Mouse (Mus musculus): ENCODE data around the gene Ly86.

Gene Ly86

DNA sequence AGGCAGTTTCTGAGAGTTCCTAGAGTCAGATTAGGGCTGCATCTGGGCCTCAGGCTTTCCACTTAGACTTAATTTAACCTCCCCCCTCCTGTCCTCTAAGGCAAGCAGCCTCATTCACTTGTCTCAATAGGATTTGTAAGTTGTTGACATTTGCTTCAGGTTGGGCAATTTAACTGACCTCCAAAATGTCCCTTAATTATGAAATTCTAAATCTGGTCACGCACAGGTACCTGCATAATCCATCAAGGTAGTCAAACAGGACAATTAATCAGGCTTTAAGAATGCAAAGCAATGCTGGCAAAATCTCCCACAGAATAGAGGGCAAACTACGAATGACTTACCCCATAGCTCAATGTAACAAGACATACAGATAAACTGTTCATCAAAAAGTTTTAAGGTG lies 8.0 kb downstream of the Ly86 start:
- DNase-seq (ENCODE audit: low spot score in 2 of 2) = no peak

DNA sequence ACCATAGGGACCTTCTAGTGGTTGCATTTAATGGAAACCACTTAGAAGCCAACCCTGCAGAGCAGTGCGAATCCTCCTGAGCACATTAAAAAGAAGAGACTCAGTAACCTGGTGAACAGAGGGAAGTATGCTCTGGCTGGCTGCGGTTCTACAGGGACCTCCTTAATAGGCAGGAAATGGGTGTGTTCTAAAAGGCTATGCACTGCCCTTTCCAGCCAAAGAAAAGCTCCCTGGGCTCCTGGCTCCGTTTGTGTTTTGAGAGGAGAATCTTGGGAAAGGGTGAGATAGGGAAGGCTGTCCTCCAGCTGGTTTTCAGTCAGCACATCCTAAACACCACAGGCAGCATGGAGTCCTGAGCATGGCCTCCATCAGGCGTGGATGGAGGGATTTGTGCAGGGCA lies 8.9 kb downstream of the Ly86 start:
- DNase-seq (ENCODE audit: low spot score in 2 of 2) = no peak

DNA sequence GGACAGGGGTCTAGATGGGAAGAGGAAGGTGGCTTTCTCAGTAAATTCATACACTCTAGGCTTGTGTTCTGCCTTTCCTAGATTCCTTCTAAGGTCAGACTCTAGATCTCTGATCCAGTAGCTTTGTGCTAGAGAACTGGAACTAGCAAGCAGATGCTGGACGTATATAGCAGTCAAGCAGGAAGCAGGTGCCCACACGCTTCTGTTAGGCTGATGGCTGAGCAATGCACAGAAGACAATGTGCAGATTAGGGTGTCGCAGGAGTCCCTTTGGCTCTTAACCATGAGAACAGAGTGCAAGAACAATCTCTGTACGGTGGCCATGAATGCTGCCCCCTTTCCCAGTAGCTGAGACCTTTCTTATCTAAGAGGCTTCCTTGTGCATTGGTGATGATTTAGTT lies 9.4 kb downstream of the Ly86 start:
- no peak for DNase-seq (ENCODE audit: low spot score in 2 of 2)

DNA sequence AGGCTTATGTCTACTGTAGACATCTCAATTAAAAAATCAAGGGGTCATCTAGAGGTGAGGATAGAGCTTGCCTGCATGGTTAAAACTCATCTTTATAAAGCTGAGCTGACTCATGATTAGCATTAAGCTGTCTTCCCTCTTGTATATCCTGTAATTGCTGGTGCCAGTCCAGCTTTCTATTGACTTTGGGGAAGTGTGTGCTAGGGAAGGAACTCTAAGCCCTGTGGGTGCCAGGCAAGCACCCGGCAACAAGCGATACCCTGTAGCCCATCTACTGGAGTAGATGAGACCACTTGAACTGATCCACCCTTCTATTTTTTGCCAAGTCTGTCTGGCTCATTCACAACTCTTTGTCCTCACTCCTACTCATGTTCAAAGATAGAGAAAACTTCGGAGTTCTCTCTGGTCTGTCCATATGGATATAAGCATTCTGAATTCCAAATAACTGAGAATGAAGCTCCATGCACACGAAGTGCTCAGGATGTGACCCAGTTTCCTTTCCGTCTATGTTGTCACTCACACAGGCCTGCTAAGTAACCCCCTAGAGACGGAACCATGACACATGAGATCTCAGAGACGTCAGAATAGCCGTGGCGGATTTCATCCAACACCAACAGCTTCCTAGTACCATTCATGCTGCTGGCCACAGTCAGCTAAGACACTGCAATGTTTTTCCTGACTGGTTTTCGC lies 10.8 kb downstream of the Ly86 start:
- DNase-seq (ENCODE audit: low spot score in 2 of 2) = no peak

DNA sequence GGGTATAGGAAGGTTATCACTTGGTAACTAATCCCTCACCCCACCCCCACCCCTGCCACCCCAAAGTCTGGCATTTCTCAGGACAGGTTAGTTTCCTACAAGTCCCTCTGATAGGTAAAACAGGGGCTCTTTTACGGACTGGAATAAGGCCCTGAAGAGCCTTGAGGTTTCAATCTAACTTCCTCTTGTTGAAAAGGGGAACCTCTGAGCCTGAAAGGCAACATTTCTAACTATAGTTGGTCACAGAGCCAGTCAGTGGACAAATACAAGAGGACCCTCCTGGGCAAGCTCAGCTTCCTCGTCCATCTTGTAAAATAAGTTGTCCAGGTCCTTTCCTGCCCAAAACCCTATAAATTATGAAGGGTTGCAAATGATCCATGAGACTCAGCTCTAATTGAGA lies 11.5 kb downstream of the Ly86 start:
- no peak for DNase-seq (ENCODE audit: low spot score in 2 of 2)

DNA sequence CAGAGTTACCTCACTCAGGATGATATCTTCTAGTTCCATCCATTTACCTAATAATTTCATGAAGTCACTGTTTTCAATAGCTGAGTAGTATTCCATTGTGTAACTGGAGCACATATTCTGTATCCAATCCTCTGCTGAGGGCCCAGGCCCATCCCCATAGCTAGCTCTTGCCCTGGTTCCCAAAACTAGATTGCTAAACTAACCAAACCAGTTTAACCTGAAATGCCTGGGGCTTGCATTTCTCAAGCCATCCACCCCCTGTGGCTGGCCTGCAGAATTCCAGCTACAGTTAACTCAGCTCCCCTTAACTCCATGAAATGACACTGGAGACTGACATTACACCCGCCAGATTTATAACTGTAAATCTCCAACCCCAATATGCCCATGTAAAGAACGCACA lies 13.1 kb downstream of the Ly86 start:
- DNase-seq (ENCODE audit: low spot score in 2 of 2) = no peak

DNA sequence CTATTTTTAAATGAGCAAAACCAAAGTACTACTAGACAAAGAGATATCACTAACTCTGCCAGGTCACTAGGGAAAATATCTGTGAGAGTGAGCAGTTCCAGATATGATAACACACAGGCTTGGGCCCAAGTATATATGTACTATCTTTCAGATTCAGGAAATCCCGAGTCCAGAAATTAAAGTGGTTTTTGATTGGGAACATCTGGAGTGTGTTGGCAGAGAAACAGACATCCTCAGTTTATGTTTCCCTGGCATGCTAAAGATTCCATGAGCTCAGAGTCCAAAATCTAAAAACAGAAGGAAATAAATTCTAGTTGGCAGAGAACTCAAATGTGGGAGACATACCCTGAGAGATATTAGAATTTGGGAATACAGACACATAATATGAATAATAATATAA lies 16.2 kb downstream of the Ly86 start:
- DNase-seq (ENCODE audit: low spot score in 2 of 2) = no peak

DNA sequence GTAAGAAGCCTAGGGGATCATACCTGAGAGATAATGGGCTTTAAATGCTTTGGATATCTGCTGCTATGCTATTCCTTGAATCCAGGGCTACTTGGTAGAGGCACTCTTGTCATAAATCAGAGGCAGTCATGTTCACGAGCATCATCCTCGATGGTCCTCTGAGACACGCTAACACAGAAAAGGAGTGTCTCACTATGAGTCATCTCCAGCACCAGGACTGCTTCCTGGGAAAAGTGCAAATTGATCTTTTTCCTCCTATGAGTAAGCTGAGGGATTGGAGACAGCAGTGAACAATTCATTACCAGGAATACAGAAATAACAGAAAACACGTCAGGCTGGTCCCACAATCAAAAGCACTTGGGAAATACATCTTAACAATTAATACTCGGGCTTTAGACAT lies 19.3 kb downstream of the Ly86 start:
- no peak for DNase-seq (ENCODE audit: low spot score in 2 of 2)

DNA sequence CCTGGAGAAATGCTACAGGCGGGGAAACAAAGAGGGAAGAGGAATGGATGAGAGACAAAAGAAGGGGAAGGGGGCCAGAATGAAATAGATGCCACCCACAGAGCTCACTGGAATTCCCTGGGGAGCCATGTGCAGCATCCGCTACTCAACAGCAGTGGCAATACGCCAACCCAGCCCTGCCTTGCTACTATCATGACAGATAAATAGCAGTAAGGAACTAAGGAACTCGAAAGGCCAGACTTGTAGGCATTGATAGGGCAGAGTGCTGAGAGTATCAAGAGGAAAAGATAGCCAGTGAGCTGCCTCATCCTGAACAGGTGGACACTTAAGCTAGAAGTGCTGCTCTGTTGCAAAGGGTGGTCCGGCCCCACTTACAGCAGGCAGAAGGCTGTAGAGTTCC lies 31.4 kb downstream of the Ly86 start:
- no peak for DNase-seq (ENCODE audit: low spot score in 2 of 2)

DNA sequence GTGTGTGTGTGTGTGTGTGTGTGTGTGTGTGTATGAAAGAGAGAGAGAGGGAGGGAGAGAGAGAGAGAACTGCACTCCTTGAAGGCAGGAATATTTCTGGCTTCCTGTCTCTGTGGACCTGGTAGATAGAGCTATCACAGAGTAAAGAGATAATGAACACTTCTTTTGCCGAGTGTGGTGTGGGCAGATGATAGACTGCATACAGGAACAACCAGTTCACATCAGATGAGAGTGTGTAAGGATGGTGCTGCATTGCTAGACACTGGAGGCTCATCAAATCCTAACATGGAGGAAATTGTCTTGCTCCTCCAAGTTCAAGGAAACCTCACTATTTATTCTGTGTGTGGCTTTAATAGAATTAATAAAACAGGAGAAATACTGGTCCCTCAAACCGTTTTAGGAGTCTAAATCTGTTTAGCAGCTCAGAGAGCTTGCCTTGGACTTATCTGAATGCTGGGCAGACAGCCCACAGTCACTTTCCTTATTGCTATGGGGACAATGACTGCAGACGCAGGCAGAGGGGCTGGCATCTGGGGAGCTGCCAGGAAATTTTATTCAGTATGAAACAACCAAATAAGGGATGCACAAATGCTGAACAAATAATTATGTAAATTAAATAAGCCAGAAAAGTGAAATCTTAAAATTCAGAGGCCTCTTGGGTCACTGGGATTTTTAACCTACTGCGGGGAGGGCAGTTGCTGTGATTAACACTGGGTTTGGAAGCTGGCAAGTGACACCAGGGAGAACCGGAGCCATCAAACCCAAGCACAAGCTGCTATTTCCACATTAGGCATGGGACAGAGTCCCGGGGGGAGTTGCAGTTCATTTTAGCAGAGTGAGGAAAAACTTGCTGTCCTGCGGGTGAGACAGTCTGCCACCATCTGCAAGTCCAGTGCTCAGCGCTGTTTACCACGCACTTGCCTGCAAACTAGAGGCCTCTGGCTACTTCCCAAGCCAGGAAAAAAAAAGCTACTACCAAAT lies 43.5 kb downstream of the Ly86 start:
- no peak for DNase-seq (ENCODE audit: low spot score in 2 of 2)

DNA sequence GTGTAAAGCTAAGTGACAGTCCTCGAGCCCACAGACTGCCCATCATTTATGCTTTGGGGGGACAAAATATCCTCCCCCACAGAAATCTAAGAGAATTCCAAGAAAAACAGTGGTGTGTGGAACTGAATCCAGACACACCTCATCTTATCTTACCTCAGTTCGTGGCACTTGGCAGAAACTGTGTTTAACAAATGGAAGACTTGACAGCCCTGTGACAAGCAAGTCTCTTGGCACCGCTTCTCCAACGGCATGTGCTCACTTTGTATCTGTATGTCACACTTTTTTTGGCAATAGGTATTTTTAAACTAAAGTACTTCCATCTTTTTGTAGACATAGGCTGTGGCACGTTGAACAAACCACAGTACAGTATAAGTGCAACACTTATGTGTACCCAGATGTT lies 44.3 kb downstream of the Ly86 start:
- DNase-seq (ENCODE audit: low spot score in 2 of 2) = no peak

DNA sequence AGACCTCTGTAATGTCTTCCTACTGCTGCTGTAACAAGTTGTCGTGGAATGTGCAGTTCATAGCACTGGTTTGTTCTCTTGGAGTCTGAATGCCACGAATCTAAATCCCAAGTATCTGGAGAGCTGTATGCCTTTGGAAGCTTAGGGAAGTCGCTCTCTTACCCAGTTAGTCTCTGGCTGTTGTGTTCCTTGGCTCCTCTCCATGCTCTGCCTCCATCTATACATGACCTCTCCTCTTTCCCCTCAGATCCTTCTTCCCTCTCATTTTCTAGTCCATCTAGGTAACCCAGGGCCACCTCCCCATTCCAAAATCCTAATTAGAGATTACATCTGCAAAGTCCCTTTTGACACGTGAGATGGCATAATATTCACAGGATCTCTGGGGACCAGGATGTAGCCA lies 53.8 kb downstream of the Ly86 start:
- no peak for DNase-seq (ENCODE audit: low spot score in 2 of 2)

DNA sequence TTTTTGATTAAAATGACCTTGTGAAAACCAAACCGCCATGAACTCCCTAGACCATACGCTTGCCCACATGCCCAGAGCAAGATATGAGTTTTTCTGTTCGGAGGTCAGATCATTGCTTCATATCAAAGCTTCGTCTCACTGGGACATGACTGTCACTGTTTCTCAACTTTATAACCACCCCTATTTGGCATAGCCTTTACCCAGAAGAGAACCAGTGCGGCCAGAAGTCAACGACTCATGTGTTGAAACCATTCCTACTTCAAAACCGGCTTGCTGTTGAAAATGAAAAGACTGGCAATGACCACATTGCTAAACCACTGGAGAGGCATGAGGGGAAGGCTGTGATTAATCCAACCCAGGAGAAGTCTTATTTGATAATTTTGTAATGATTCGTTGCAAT lies 54.3 kb downstream of the Ly86 start:
- no peak for DNase-seq (ENCODE audit: low spot score in 2 of 2)

DNA sequence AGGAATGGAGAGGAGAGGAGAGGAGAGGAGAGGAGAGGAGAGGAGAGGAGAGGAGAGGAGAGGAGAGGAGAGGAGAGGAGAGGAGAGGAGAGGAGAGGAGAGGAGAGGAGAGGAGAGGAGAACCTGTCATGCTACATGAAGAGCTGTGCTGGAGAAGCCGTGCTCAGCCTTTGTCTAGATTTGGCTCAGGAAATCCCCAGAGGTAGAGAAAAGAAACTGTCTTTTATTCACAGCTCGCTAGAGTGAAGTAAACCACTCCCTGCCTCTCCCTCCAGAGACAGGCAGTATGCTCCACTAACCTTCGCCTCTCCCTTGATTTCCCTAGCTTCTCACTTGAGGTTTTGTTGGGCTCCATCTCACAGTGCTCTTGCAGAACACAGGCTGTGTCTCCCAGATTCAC lies 57.4 kb downstream of the Ly86 start:
- no peak for DNase-seq (ENCODE audit: low spot score in 2 of 2)

DNA sequence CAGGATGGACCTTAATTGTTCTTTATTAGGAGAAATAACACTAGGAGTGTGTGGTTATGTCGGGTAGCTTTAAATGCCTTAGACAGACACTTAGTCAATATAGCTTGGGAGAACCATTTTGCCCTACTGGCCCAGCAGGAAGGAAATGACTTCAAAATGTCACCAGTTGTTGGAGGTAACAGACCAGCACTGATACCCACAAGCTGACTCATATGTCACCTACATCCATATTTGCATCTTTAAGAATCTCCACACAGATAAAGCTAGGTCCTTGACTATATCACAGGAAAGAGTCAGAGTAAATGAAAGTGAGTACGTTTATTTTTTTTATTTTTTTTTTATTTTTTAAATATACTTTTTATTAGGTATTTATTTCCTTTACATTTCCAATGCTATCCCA lies 58.7 kb downstream of the Ly86 start:
- no peak for DNase-seq (ENCODE audit: low spot score in 2 of 2)

DNA sequence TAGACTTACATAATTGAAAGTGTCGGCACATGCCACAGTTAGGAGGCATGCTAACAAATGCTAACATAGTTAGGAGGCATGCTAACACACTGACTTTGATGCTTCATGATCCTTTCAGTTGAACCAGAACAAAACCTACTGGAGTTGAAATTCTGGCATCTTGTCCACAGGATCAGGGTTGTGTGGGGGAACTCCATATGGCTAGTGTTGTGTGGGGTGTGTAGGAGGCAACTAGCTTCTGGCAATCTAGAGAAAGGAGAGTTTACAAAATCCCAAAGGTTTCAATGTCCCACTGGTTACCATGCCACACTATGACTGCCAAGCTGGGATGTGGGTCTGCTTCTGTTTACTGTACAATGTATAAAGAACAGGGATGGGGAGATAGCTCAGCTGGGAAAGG lies 70.7 kb downstream of the Ly86 start:
- DNase-seq (ENCODE audit: low spot score in 2 of 2) = no peak

DNA sequence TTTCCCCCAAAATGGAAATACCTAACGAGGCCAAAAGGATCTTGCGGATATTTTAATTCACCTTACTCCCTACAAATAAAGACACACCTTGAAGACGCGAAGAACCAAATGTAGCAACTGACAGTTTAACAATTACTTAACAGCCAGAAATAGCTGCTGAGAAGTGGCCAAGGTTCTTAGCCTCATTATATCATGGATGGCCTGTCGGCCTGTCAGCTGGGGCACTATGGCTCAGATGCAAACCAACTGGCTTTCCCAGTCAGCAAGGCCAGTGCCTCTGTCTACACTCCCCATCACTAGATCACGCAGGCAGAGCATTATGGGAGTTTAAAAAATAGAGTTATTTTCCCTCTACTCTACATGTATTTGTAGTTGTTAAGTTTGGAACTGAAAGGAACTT lies 78.4 kb downstream of the Ly86 start:
- no peak for DNase-seq (ENCODE audit: low spot score in 2 of 2)

DNA sequence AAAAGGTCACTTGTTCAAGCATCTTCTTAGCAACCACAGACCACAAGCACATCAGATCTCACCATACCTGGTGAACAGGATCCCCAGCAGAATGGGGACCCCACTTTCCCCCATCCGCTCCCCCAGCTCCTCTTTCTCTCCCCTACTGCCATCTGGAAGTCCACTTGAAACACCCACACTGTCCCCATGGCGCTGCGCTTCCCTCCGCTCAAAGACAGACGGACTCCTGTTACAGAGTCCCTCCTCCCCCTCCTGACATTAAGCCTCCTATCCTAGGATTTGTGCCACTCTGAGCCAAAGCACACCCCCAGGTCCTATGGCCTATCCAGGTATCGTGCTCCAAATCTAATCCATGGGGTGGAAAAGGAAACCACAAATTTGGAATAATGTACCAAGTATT lies 79.9 kb downstream of the Ly86 start:
- no peak for DNase-seq (ENCODE audit: low spot score in 2 of 2)

DNA sequence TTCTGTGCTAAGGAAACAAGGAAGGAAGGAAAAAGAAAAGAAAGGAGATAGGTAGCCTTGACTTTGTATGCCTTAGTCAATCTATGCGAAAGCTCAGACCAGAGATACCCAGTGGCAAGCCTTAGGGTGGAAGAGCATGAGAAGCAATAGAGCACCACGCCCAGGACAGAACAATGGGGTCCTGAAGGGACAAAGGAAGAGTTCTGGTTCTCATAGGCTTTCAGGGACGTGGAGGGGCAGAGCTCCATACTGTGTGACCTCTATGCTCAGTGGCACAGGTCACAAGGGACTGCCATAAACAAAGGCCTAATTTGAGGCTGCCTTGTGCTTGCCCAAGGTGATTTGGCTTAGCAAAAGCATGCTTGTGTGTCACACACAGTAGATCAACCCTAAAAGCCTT lies 80.4 kb downstream of the Ly86 start:
- no peak for DNase-seq (ENCODE audit: low spot score in 2 of 2)

DNA sequence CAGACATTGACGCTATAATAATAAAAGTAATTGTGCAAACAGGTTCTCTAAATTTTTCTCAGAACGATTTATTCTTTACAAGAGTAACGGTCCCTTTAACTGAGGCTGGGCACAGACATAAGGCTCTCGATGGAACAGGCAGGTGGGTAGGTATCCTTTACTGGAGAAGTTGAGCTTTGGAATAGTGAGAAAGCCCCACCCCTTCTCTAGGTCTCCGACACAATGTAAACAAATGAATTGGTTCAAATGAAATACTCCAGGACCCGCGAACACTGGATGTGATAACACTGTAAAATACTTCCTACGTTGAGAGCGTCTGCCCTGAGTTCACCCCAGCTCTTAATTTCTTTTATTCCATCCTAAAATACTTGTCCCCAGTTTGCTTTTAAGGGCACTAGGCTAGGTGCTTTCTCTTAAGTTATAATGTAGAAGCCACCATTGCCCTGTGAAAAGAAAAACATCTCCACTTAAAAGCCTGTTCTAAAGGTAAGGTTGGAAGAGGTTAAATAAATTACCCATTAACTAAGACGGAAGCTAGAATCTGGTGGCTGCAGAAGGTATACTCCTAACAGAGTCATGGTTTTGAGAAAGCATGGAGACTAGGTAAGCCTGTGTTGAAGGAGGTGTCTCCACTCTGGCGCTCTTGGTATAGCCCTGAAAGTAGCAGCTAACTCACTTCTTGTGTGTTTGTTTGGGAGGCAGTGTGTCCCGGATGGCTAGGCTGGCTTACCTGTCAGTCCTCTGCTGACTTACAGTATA lies 81.7 kb downstream of the Ly86 start:
- no peak for DNase-seq (ENCODE audit: low spot score in 2 of 2)

DNA sequence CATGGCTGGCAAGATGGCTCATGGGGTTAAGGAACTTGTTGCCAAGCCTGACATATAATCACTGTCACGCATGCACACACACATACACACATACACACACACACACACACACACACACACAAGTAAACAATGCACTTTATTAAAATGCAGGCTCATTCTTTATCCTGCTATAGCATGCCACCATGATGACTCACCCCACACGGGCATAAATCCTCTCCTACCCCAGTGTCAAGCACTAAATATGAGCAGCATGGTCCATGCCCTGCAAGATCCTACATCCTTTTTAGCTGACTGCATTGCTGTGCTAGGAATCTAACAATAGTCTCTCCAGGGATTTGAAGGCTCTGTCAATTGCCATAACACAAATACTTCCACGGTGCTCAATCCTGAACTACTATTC lies 83.5 kb downstream of the Ly86 start:
- DNase-seq (ENCODE audit: low spot score in 2 of 2) = no peak

DNA sequence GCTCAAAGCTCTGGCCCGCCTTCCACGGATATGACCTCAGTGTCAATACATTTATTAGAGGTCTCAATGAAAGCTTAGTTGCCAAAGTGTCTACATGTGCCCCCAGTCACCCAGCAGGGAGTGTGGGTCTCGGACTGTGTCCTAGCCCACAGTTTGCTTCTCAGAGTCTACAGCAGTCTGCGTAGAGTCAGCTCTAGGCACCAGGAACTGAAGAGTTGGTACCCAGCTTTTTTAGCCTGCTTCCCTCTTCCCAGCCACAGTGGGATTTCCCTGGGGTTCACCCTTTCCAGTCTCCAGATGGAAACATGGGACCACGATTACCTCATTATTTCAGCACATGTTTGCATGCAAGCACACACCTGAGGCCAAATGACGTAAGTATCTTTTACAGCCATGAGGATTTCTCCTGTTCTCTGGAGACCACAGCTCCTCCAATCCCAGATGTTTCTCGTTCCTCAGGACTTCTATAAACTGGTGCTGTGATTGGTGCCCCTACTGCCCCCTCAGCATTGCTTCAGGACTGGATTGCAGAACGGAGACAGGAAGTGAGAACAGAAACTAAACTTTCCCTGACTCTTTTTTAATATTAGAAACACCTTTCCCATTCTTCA lies 84.8 kb downstream of the Ly86 start:
- no peak for DNase-seq (ENCODE audit: low spot score in 2 of 2)
